Mouse (Mus musculus) ES-E14 (cell line): ENCODE measurements around the gene Gm43951. TPM values are rescaled to one million over a fixed set of nuclear protein-coding genes. Genes with fewer than 3 reads are reported as not detected.
"Not testable (repeated sequence)": the region's sequence is repeated elsewhere in the genome, so short reads cannot be mapped to it uniquely, and the experiment has no call there.

Source experiments
- DNase-seq: peaks from one replicate; pipeline ENCODE4 v3.0.0-alpha.2; 2013; ENCODE audit warnings: low read depth, low spot score
- H3K27ac ChIP-seq: 2 replicates; pipeline ENCODE4 v1.5.1; 2012; ENCODE audit warnings: low read depth, mild to moderate bottlenecking, low read length, moderate library complexity, mixed read lengths; ENCODE audit not compliant: poor library complexity, insufficient read depth, severe bottlenecking
- H3K36me3 ChIP-seq: 2 replicates; pipeline ENCODE4 v1.6.1; 2012; ENCODE audit warnings: mild to moderate bottlenecking, low read length, moderate library complexity, mixed read lengths; ENCODE audit not compliant: control insufficient read depth, poor library complexity, insufficient read depth, severe bottlenecking
- H3K4me1 ChIP-seq, 2 experiments: fragments of 150-350 bp in 1 of 2; sonication (generic) in 1 of 2; 2 replicates each; pipeline ENCODE4 v1.6.1; 2012; ENCODE audit warnings: low read length in 2 of 2, mild to moderate bottlenecking in 1 of 2, mixed read lengths in 1 of 2; ENCODE audit not compliant: control insufficient read depth in 2 of 2, insufficient read depth in 2 of 2, poor library complexity in 1 of 2
- H3K4me3 ChIP-seq, 2 experiments: fragments of 150-350 bp in 1 of 2; sonication (generic) in 1 of 2; 2 replicates each; pipeline ENCODE4 v1.5.1; 2012; ENCODE audit warnings: low read length in 2 of 2, low read depth in 1 of 2, mild to moderate bottlenecking in 1 of 2, mixed read lengths in 1 of 2; ENCODE audit not compliant: insufficient read depth in 1 of 2, poor library complexity in 1 of 2, severe bottlenecking in 1 of 2
- H3K9ac ChIP-seq: 2 replicates; pipeline ENCODE4 v1.6.1; 2012; ENCODE audit warnings: low read depth, mild to moderate bottlenecking, low read length, mixed read lengths; ENCODE audit not compliant: poor library complexity, insufficient read depth, severe bottlenecking
- H3K9me3 ChIP-seq: fragments of 150-350 bp; sonication (generic); 2 replicates; pipeline ENCODE4 v1.6.1; 2012; ENCODE audit warnings: low read depth, mild to moderate bottlenecking, low read length; ENCODE audit not compliant: control insufficient read depth, insufficient read depth
- CHD2 ChIP-seq: IDR thresholded peaks from 2 replicates; pipeline ENCODE4 v1.6.1; 2014; ENCODE audit warnings: mild to moderate bottlenecking, low read depth, low read length, inconsistent platforms
- HCFC1 ChIP-seq: IDR thresholded peaks from 2 replicates; pipeline ENCODE4 v1.6.1; 2012; ENCODE audit warnings: low read length, inconsistent platforms, borderline replicate concordance; ENCODE audit not compliant: insufficient read depth
- MAFK ChIP-seq: IDR thresholded peaks from 2 replicates; pipeline ENCODE4 v1.6.1; 2014; ENCODE audit warnings: mild to moderate bottlenecking, low read depth, low read length, inconsistent platforms; ENCODE audit not compliant: insufficient read depth
- ZC3H11A ChIP-seq: IDR thresholded peaks from 2 replicates; pipeline ENCODE4 v1.6.1; 2012; ENCODE audit warnings: low read depth, mild to moderate bottlenecking, inconsistent platforms, low read length, borderline replicate concordance
- ZNF384 ChIP-seq: IDR thresholded peaks from 2 replicates; pipeline ENCODE4 v1.6.1; 2012; ENCODE audit warnings: low read depth, low read length, inconsistent platforms
- in situ Hi-C, 2 experiments: fragments of 600-800 bp; cut with MboI; formaldehyde crosslinking; loops; one replicate each; pipeline ENCODE4 v1.15.1; 2025; ENCODE audit warnings: low sequenced_read_pairs in 2 of 2, inconsistent platforms in 1 of 2; ENCODE audit not compliant: unreplicated experiment in 2 of 2
- total RNA-seq: library from RNA; depleted of rRNA; stranded (reverse); fragments of 300-350 nt; gene quantifications from 2 replicates; pipeline ENCODE4 v1.2.3, GENCODE M21; 2012

Gene Gm43951
- total RNA-seq, 1 experiment: 2.8 TPM

DNA sequence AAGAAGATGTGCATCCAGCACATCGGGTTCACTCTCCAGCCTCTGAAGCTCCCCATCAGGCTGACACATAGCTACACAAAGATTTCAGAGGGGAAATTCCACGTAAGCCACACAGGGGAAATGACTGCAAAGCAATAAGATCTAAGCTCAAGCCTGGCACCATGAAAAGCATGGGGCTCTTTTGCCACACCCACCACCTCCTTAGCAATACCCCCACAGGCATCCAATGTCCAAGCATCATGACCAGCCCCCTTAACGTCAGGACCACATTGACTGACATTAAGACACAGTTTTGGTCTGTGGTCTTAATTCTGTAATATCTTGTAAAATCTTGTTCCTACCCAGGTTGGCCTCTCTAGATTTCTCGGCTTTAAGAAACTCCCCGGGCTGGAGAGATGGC lies 26.1 kb downstream of the Gm43951 start:
- Histone ChIP-seq H3K4me3 (no peak overlapping the region), H3K9ac (no peak overlapping the region), H3K4me1 (peaks cover 0 to 2% of the 10 kb centered on the region in 2 experiments; a peak in 2 of 4 replicates), H3K36me3 (no peaks in the 10 kb centered on the region; the same call in 1 of the 2 replicates), H3K9me3 (no peaks in the 10 kb centered on the region), H3K27ac (no peak overlapping the region)
- DNase-seq: no peak
- in situ Hi-C loops: no loop called here
- no peak for TF ChIP-seq HCFC1
- no peak for TF ChIP-seq ZC3H11A
- TF ChIP-seq ZNF384: no peak
- TF ChIP-seq MAFK: no peak
- TF ChIP-seq CHD2: no peak

DNA sequence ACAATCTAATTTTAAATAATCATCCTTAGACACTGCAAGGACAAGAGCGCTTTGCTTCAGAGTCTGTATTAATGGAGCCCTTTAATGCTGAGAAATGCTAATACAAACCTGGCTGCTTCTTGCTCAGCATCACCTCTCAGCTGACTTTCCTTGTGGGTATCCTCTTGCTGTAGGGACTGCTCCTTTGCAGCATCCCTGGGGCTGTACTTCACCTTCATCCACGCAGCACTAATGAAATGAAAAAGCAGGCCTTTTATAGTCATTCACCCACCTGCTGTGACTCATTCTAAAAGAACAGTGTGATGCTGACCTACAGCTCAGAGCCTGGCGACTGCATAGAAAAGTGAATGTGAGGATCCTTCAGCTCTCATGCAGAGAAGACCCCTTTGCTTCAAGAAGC lies 30.1 kb downstream of the Gm43951 start:
- in situ Hi-C loops: no loop called here
- H3K27ac ChIP-seq: no peak overlapping the region
- H3K4me3 ChIP-seq: no peak overlapping the region
- DNase-seq: peak; percentile 37
- no peak overlapping the region for H3K9ac ChIP-seq
- TF ChIP-seq MAFK: no peak
- TF ChIP-seq ZC3H11A: no peak
- no peak for TF ChIP-seq HCFC1
- TF ChIP-seq ZNF384: no peak
- TF ChIP-seq CHD2: no peak
- H3K4me1 ChIP-seq: peaks cover 0 to 2% of the 10 kb centered on the region in 2 experiments; a peak in 2 of 4 replicates
- H3K36me3 ChIP-seq: peaks cover 8% of the 10 kb centered on the region; the same call in 1 of the 2 replicates
- no peaks in the 10 kb centered on the region for H3K9me3 ChIP-seq

DNA sequence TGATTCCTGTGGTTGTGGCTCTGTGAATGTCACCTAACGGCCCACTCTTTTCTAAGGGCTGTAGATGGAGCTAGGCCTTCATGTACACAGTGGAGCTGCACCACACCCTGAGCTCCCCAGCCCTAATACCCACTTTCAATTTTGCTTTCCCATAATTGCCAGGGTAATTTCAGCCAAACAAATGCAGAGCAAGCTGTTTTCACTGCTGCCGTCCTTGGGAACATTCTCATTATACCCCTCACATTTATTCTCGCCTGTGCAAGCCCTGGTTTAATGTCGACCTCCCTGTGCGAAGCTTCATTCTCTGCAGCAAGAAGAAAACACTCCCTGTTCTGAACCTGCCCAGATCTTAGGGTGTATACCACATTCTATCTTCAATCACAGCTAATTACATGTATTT lies 30.7 kb downstream of the Gm43951 start:
- no peak for DNase-seq

DNA sequence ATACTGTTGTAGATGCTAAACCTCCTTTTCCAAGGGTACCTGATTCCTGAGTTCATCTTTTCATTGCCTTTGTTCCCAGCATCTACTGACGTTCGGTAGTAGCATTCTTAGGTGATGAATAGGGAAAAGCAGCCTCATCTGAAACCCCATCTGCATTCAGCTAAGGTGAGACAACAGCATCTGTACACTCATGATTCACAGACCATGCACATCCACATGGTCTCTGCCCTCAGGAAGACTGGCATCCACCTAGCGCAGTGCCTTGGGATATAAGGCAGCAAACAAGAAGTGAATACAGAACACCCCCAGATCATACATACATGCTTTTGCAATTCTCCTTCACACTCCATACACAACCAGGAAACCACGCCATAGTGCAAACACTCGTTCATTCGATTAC lies 31.9 kb downstream of the Gm43951 start:
- Histone ChIP-seq H3K9ac (no peak overlapping the region), H3K4me3 (no peak overlapping the region), H3K27ac (no peak overlapping the region), H3K4me1 (peaks cover 0 to 2% of the 10 kb centered on the region in 2 experiments; a peak in 2 of 4 replicates), H3K36me3 (peaks cover 8% of the 10 kb centered on the region; the same call in 1 of the 2 replicates), H3K9me3 (no peaks in the 10 kb centered on the region)
- in situ Hi-C loops: no loop called here
- TF ChIP-seq CHD2: no peak
- TF ChIP-seq MAFK: no peak
- DNase-seq: no peak

More for the DNA sequence above, 30.7 kb downstream of the Gm43951 start:
- Histone ChIP-seq H3K4me3 (no peak overlapping the region), H3K27ac (no peak overlapping the region), H3K9me3 (no peaks in the 10 kb centered on the region), H3K36me3 (peaks cover 8% of the 10 kb centered on the region; the same call in 1 of the 2 replicates), H3K9ac (no peak overlapping the region), H3K4me1 (peaks cover 0 to 2% of the 10 kb centered on the region in 2 experiments; a peak in 2 of 4 replicates)
- in situ Hi-C loops: no loop called here
- TF ChIP-seq ZNF384 (no peak), ZC3H11A (no peak), HCFC1 (no peak), CHD2 (no peak), MAFK (no peak)

DNA sequence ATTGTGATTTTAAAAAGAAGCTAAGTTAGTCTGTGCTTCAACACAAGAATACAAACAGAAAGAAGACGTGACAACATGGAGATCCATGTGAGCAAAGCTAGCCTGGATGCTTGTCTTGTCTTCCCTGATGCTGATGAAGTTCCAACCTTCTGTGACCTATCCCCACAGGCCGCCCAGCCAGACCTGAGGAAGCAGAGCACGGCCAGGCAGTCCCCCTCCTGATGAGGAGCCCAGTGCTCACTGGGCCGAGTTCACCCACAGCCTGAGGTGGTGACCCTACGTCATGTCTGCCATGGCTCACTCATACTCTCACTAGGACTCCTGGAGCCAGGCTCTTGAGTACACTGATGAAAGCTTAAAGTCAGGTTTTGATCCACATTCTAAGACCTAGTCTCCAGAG lies 33.1 kb downstream of the Gm43951 start:
- Histone ChIP-seq H3K36me3 (peaks cover 8% of the 10 kb centered on the region; the same call in 1 of the 2 replicates), H3K4me1 (peaks cover 0 to 2% of the 10 kb centered on the region in 2 experiments; a peak in 2 of 4 replicates), H3K9me3 (no peaks in the 10 kb centered on the region), H3K9ac (no peak overlapping the region), H3K27ac (no peak overlapping the region), H3K4me3 (no peak overlapping the region)
- in situ Hi-C loops: no loop called here
- TF ChIP-seq ZNF384 (no peak), ZC3H11A (no peak), HCFC1 (no peak), MAFK (no peak), CHD2 (no peak)
- no peak for DNase-seq

DNA sequence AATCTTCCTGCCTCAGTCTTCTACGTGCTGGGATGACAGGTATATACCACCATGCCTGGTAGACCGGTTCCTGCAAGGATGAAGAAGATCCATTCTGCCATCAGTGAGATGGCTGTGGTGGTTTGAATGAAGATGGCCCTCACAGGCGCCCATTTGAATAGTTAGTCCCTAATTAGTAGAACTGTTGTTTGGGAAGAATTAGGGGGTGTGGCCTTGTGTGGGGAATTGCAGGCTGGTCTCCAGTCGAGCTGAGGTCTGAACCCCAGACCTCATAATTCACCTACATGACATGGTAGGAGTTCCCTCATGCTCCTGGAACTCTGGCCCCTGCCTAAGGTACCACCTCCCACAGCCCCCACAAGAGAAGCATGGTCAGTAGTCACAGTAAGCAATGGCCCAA lies 34.7 kb downstream of the Gm43951 start:
- H3K4me3 ChIP-seq: not testable (repeated sequence)

More for the DNA sequence above, 34.7 kb downstream of the Gm43951 start:
- H3K36me3 ChIP-seq, DNase-seq, H3K9ac ChIP-seq, H3K4me1 ChIP-seq, H3K9me3 ChIP-seq, H3K27ac ChIP-seq, in situ Hi-C loops: not testable (repeated sequence)
